Mouse (Mus musculus) bone marrow, adult 2 months (tissue): ENCODE measurements around the gene Zc3h7b.

Experiments used
- CTCF ChIP-seq: fragments of 200-500 bp; IDR thresholded peaks from 2 replicates; pipeline ENCODE4 v1.5.1; 2011; ENCODE audit warnings: low read length, control low read depth; ENCODE audit not compliant: control insufficient read depth, insufficient read depth
- POLR2A ChIP-seq: fragments of 200-500 bp; IDR thresholded peaks from 2 replicates; pipeline ENCODE4 v1.6.1; 2011; ENCODE audit warnings: low read depth, mild to moderate bottlenecking, control low read depth, low read length, borderline replicate concordance; ENCODE audit not compliant: control insufficient read depth

GRCm38 (mm10) chr15:81745601-81746114 lies 801 bp downstream of the Zc3h7b start:
- TF ChIP-seq CTCF (no peak), POLR2A (no peak)
